ENCODE assay signal across 10 mouse cellular contexts in the genomic region with DNA sequence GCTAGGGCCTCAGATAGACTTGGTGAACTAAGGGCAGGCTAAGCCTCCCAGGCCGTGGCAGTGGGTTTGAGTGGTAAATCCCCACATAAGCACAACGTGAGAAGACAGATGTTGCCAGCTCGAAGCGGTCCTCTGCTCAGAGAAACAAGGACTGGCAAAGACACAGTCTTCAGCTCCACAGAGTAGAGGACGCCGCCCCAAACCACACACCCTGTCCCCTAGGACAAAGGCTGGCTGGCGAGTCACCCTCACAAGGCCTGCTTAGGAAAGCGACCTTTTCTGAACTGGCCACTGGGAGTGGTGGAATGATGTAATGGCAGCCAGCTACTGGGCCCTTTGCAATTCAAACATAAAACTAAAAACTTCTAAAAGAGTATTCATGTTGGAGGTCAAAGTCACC. TPM values are rescaled to one million over a fixed set of nuclear protein-coding genes. Genes with fewer than 3 reads are reported as not detected.
DNase-seq lines count a peak whose midpoint lies in the region; ATAC-seq lines count a peak whose summit lies in the region.
"Had no signal": no experiment of that assay in that cellular context is flagged by ENCODE, and none has a peak within 500 bp of the region (broad histone marks: within the 10 kb centered on the region; RNA-seq: fewer than 3 reads in every experiment).

No protein-coding gene starts in this region.

- H3K9ac ChIP-seq in limb, embryonic 15.5 days = no peak overlapping the region
- H3K9ac ChIP-seq: limb, embryonic 12.5 days had no signal

- no peak overlapping the region for H3K4me2 ChIP-seq in limb, embryonic 15.5 days
- H3K4me2 ChIP-seq: limb, embryonic 12.5 days had no signal

- no peak for ATAC-seq in limb, embryonic 15.5 days (ENCODE audit: insufficient number of reproducible peaks, low FRiP score, low TSS enrichment, low read depth)

- H3K36me3 ChIP-seq in limb, embryonic 15.5 days = no peaks in the 10 kb centered on the region; the same call in 1 of the 2 replicates
- no peaks in the 10 kb centered on the region for H3K36me3 ChIP-seq in limb, embryonic 10.5 days
- H3K36me3 ChIP-seq in macrophage (ENCODE audit: inconsistent target) = no peaks in the 10 kb centered on the region

- 75% methylated on average over 8 of the region's 8 CpGs for WGBS in limb, embryonic 15.5 days
- 84% methylated on average over 8 of the region's 8 CpGs for WGBS in limb, embryonic 10.5 days
- WGBS in macrophage (ENCODE audit: missing documents) = 88% methylated on average over 8 of the region's 8 CpGs

- no peak overlapping the region for H3K4me3 ChIP-seq in limb, embryonic 15.5 days
- H3K4me3 ChIP-seq in limb, embryonic 10.5 days = no peak overlapping the region
- H3K4me3 ChIP-seq in macrophage (ENCODE audit: inconsistent target) = no peak overlapping the region
- H3K4me3 ChIP-seq: limb, embryonic 12.5 days had no signal

- peak overlapping the region; percentile 1; the same call in 1 of the 2 replicates for H3K27ac ChIP-seq in limb, embryonic 15.5 days
- H3K27ac ChIP-seq in limb, embryonic 10.5 days = no peak overlapping the region
- peak overlapping the region; percentile 60 for H3K27ac ChIP-seq in macrophage
- H3K27ac ChIP-seq: limb, embryonic 12.5 days had no signal

- no peak for DNase-seq in limb, embryonic 10.5 days (ENCODE audit: low spot score)
- peak; percentile 85 for DNase-seq in adrenal gland, adult 2 months
- DNase-seq in gastrocnemius, adult 8-10 months (ENCODE audit: low spot score in 2 of 2) = peak; percentile 35 to 59
- DNase-seq in layer of hippocampus, adult 9-11 months = no peak
- DNase-seq in frontal cortex, postnatal 14 days (ENCODE audit: low spot score in 2 of 2) = no peak
- no peak for DNase-seq in layer of hippocampus, adult 9-10 months (ENCODE audit: low spot score)
- DNase-seq: cerebellum, postnatal 14 days had no signal

- H3K4me1 ChIP-seq in limb, embryonic 15.5 days = peaks cover 38% of the 10 kb centered on the region
- H3K4me1 ChIP-seq in limb, embryonic 10.5 days = peaks cover 50% of the 10 kb centered on the region

- no peaks in the 10 kb centered on the region for H3K9me3 ChIP-seq in limb, embryonic 15.5 days
- H3K9me3 ChIP-seq in limb, embryonic 10.5 days (replicated peaks) = no peaks in the 10 kb centered on the region
- H3K9me3 ChIP-seq: limb, embryonic 12.5 days had no signal

- no peaks in the 10 kb centered on the region for H3K79me2 ChIP-seq in macrophage (ENCODE audit: inconsistent target)

- no peaks in the 10 kb centered on the region for H3K27me3 ChIP-seq in limb, embryonic 15.5 days
- no peaks in the 10 kb centered on the region for H3K27me3 ChIP-seq in limb, embryonic 10.5 days (ENCODE audit: low read depth, poor library complexity, severe bottlenecking)
- H3K27me3 ChIP-seq: limb, embryonic 12.5 days had no signal

RNA-seq across cellular contexts. Expression of gene Ypel2, which starts 40.4 kb away (rescaled TPM):
- polyA plus RNA-seq in limb, embryonic 15.5 days (2015; fragmentation: Nextera tagmentation; extraction: Ambion mirVana) = 7.9 and 8.5 TPM in 2 replicates
- 3.0 and 5.5 TPM in 2 replicates for polyA plus RNA-seq in limb, embryonic 10.5 days (2016; fragmentation: Nextera tagmentation; extraction: Ambion mirVana)
- total RNA-seq in adrenal gland, adult 2 months (2021) = 10 to 100 TPM; 21.6 to 32.2 TPM
- polyA plus RNA-seq in adrenal gland, adult 2 months (2012; rRNA removed) = 13.1 and 16.2 TPM in 2 replicates
- total RNA-seq in gastrocnemius, adult 8-10 months (2022) = 1 to 10 TPM; 4.5 to 6.8 (median 4.9) TPM
- total RNA-seq in macrophage (2018; cell fraction: chromatin; rRNA removed) = 10 to 100 TPM in 2 of 26 experiments, 1 to 10 TPM in 19, under 1 TPM in 5; 0.65 to 14.1 (median 3.8) TPM
- total RNA-seq in macrophage (2018; cell fraction: cytosol; rRNA removed) = 1 to 10 TPM in 25 of 26 experiments, under 1 TPM in 1; 0.84 to 9.4 (median 3.3) TPM
- total RNA-seq in macrophage (2018; cell fraction: nucleus; rRNA removed) = 10 to 100 TPM in 4 of 26 experiments, 1 to 10 TPM in 22; 1.4 to 14.7 (median 3.7) TPM
- polyA plus RNA-seq in macrophage (2018) = 1.1 to 6.4 TPM (median 4.0 TPM) in 3 replicates

Comparison
In these comparisons a context has a peak if more than half of its experiments do, and no peak if none do; other contexts are left out.
1. DNase-seq: peak in adrenal gland, adult 2 months (single experiment) and gastrocnemius, adult 8-10 months (2 of 2); none in limb, embryonic 10.5 days (single experiment), layer of hippocampus, adult 9-11 months (single experiment), frontal cortex, postnatal 14 days (0 of 2) and layer of hippocampus, adult 9-10 months (single experiment).